Mouse (Mus musculus) ES-Bruce4 (cell line): ENCODE results near the gene Xk.

Experiments used
- EP300 ChIP-seq: IDR thresholded peaks from 2 replicates; pipeline ENCODE4 v1.6.1; 2011; ENCODE audit warnings: low read depth, low read length; ENCODE audit not compliant: insufficient read depth
- POLR2A ChIP-seq: IDR thresholded peaks from one replicate; pipeline ENCODE4 v1.8.1; 2011; ENCODE audit warnings: low read length; ENCODE audit not compliant: insufficient read depth

DNA sequence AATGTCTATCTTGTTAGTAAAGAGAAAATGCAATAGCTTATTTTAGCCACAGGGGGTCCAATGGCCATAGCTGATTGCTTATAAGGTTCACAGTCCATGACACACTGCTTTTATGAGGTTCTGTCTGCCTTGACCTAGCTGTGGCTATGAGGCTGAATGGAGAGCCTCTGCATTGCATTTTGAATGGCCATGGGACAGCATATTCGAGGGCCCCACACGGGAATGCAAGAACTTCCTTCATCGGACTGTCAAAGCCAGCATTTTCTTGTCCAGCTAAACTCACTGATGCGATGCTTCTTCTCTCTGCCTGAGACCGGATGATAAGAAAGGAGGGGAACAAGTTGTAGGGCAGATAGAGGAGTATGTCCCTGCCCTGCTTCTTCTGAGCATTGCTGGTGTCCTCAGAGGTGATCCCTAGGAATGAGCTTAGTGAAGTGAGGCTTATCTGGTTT, 25.9 kb downstream of the Xk start:
- TF ChIP-seq POLR2A (no peak), EP300 (no peak)
